Mouse (Mus musculus) liver (tissue): Measurements from ENCODE around the gene Lpcat3.

ENCODE experiments used
- DNase-seq: peaks from one replicate; pipeline ENCODE4 v3.0.0-alpha.2; 2020; ENCODE audit warnings: mixed read lengths

The Lpcat3 gene

GRCm38 (mm10) chr6:124740211-124740887 lies 77.5 kb downstream of the Lpcat3 start:
- DNase-seq: peak; percentile 64

GRCm38 (mm10) chr6:124740888-124741761 lies 78.3 kb downstream of the Lpcat3 start, which contains the start of gene Grcc10:
Gene Grcc10, minus strand, starts transcription at chr6:124741374.
- peak; percentile 90 for DNase-seq

- no peak for DNase-seq
Measured at GRCm38 (mm10) chr6:124741842-124742241, 79.0 kb downstream of the Lpcat3 start.

GRCm38 (mm10) chr6:124742839-124743514 lies 80.2 kb downstream of the Lpcat3 start:
- no peak for DNase-seq

GRCm38 (mm10) chr6:124743647-124744046 lies 80.8 kb downstream of the Lpcat3 start:
- DNase-seq: no peak

- peak; percentile 4 for DNase-seq
Measured at GRCm38 (mm10) chr6:124744755-124745321, 82.0 kb downstream of the Lpcat3 start.

- peak; percentile 94 for DNase-seq
Measured at GRCm38 (mm10) chr6:124745490-124746295, 82.9 kb downstream of the Lpcat3 start.

- DNase-seq: no peak
Measured at GRCm38 (mm10) chr6:124746296-124746605, 83.4 kb downstream of the Lpcat3 start.

GRCm38 (mm10) chr6:124746654-124747632 lies 84.1 kb downstream of the Lpcat3 start:
- no peak for DNase-seq

GRCm38 (mm10) chr6:124750405-124750804 lies 87.6 kb downstream of the Lpcat3 start:
- DNase-seq: no peak

GRCm38 (mm10) chr6:124753861-124754260 lies 91.0 kb downstream of the Lpcat3 start:
- no peak for DNase-seq
